Mouse (Mus musculus): ENCODE measurements around the gene Foxp3. TPM values are rescaled to one million over a fixed set of nuclear protein-coding genes. Genes with fewer than 3 reads are reported as not detected.

The Foxp3 gene
- polyA plus RNA-seq (2015; fragmentation: Nextera tagmentation; extraction: Ambion mirVana), result not detected in 2 replicates

DNA sequence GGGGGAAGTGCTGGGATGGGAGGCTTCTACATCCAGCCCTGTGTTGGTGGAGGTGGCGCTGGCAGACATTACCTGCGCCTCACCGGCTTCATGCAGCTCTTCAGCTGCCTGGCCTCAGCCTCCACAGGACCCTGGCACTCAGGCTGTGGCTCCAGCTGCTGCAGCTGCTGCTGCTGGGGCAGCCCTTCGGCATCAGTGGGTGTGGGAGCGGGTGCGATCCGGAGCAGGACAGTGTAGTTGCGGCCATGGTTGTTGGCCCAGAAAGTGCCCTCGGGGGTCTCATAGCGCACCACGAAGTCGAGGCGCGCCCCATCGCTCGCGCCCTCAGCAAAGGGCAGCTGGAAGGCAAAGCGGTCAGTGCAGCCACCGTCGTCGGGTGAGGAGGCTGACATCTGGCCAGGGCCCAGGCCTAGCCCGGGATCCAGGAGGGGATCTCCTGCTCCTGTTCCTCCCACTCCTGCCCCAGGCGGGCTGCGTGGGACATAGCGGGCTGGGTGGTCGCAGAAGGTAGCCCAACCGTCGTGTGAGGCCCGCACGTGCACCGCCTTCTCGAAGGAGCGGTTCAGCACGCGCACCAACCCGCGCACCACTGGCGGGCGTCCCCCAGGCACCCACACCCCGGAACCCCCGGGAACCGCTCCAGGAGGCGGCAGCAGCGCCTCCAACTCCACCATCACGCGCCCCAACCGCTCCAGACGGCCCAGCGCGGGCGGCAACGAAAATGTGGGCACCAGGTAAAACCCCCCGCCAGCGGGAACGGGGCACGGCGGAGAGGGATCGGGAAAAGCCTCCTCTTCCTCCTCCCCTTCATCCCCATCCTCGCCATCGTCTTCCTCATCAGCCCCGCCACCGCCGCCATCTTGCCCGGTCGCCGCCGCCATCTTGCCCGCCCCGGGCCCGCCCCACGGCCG lies at the start of gene Foxp3:
TSS of gene Foxp3 (plus strand) at position 469 of the 911 bp plus-strand sequence.
- ATAC-seq (peak; percentile 67), DNase-seq (peak; percentile 71)
- 38% methylated on average over 48 of the region's 72 CpGs for WGBS (ENCODE audit: insufficient replicate concordance)
- H3K9ac ChIP-seq (replicated peaks), result peak within 1 kb of the TSS; percentile 75
- peaks cover 16% of the 10 kb centered on the region for H3K4me1 ChIP-seq (ENCODE audit: insufficient read depth)
- peak within 1 kb of the TSS; percentile 64 for H3K4me3 ChIP-seq (ENCODE audit: low read depth, low read length)
- no peaks in the 10 kb centered on the region for H3K9me3 ChIP-seq (ENCODE audit: low read length)
- H3K27me3 ChIP-seq (ENCODE audit: insufficient read depth, low read length), result no peaks in the 10 kb centered on the region
- H3K36me3 ChIP-seq (replicated peaks; ENCODE audit: insufficient read depth, low read length), result no peaks in the 10 kb centered on the region
- peak within 1 kb of the TSS; percentile 85 for H3K4me2 ChIP-seq (ENCODE audit: low read depth, low read length)
- peak within 1 kb of the TSS; percentile 85 for H3K27ac ChIP-seq (ENCODE audit: low read depth)
- TF ChIP-seq EP300 (IDR thresholded peaks at IDR 0.05; ENCODE audit: low read depth) (no peak), CTCF (IDR thresholded peaks at IDR 0.05; ENCODE audit: low read depth) (no peak)

DNA sequence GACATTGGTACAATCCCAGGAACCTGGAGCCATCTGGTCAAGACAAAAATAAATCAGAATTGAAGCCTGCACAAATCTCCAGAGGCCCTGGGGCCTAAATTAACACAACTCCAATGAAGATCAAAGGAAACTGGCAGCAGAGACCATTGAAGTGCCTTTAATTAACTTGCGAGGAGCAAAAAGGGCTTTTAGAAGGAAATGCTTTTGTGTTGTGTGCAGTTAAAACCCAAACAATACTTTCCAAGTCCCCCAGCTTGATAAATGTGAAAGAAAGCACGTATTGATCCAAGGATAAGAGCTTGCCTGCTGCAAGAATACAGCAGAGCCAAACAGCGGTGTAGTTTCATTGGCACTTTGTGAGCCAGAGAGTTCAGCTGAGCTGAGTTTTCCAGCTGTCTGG lies 48.5 kb upstream of the Foxp3 start:
- TF ChIP-seq EP300 (IDR thresholded peaks at IDR 0.05; ENCODE audit: low read depth), result no peak
- TF ChIP-seq CTCF (IDR thresholded peaks at IDR 0.05; ENCODE audit: low read depth), result no peak

DNA sequence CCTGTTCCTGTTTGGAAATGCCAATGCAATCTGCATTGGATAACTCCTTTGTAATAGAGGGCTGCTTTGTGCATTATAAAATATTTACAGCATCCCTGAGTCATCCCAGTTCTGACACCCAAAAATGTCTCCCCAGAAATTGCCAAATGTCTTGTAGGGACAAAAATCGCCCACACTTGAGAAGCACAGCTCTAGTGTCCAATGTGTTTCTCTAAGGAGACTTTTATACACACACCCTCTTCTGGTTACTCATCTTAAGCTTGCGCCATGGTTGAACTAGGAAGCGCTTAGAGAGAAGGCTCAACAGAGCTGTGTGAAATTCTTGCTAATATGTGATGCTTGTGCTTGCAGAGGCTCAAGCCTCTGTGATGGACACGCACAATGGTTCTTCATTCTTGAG lies 20.0 kb upstream of the Foxp3 start:
- H3K4me2 ChIP-seq (ENCODE audit: low read depth, low read length), result no peak overlapping the region

More for the DNA sequence above, 48.5 kb upstream of the Foxp3 start:
- Histone ChIP-seq H3K27me3 (ENCODE audit: insufficient read depth, low read length) (no peaks in the 10 kb centered on the region), H3K4me3 (ENCODE audit: low read depth, low read length) (no peak overlapping the region), H3K9me3 (ENCODE audit: low read length) (no peaks in the 10 kb centered on the region), H3K27ac (ENCODE audit: low read depth) (no peak overlapping the region), H3K4me1 (ENCODE audit: insufficient read depth) (no peaks in the 10 kb centered on the region), H3K4me2 (ENCODE audit: low read depth, low read length) (no peak overlapping the region), H3K9ac (replicated peaks) (no peak overlapping the region), H3K36me3 (replicated peaks; ENCODE audit: insufficient read depth, low read length) (no peaks in the 10 kb centered on the region)
- WGBS (ENCODE audit: insufficient replicate concordance), result 71% methylated on average over 3 of the region's 3 CpGs
- DNase-seq, result no peak
- no peak for ATAC-seq

DNA sequence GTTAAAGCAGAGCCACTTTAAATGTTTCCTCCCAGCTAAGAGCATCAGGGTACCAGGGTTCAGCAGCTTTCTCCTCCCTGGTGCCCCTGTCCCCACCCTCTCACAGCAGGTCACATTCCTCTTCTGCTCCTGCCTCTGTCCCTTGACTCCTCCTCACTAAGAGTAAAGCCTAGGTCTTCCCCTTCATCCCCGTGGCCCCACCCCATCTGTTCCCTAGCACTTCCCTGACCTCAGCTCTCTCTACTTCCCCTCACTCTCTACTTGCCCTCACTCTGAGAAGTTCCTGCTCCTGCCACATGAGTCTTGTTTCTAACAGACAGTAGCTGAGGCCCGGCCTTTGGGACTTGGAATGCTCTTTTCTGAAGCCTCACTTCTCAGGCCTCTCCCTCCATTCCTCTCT lies 10.4 kb upstream of the Foxp3 start:
- WGBS (ENCODE audit: insufficient replicate concordance), result 47% methylated on average over 2 of the region's 2 CpGs
- ATAC-seq (no peak), DNase-seq (no peak)
- Histone ChIP-seq H3K27me3 (ENCODE audit: insufficient read depth, low read length) (no peaks in the 10 kb centered on the region), H3K4me1 (ENCODE audit: insufficient read depth) (no peaks in the 10 kb centered on the region), H3K36me3 (replicated peaks; ENCODE audit: insufficient read depth, low read length) (no peaks in the 10 kb centered on the region), H3K4me2 (ENCODE audit: low read depth, low read length) (no peak overlapping the region), H3K9ac (replicated peaks) (no peak overlapping the region), H3K9me3 (ENCODE audit: low read length) (no peaks in the 10 kb centered on the region), H3K4me3 (ENCODE audit: low read depth, low read length) (no peak overlapping the region), H3K27ac (ENCODE audit: low read depth) (no peak overlapping the region)
- TF ChIP-seq EP300 (IDR thresholded peaks at IDR 0.05; ENCODE audit: low read depth) (no peak), CTCF (IDR thresholded peaks at IDR 0.05; ENCODE audit: low read depth) (no peak)

More for the DNA sequence above, 20.0 kb upstream of the Foxp3 start:
- Histone ChIP-seq H3K36me3 (replicated peaks; ENCODE audit: insufficient read depth, low read length) (no peaks in the 10 kb centered on the region), H3K4me3 (ENCODE audit: low read depth, low read length) (no peak overlapping the region), H3K4me1 (ENCODE audit: insufficient read depth) (no peaks in the 10 kb centered on the region), H3K27me3 (ENCODE audit: insufficient read depth, low read length) (no peaks in the 10 kb centered on the region), H3K9ac (replicated peaks) (no peak overlapping the region), H3K9me3 (ENCODE audit: low read length) (no peaks in the 10 kb centered on the region), H3K27ac (ENCODE audit: low read depth) (no peak overlapping the region)
- TF ChIP-seq EP300 (IDR thresholded peaks at IDR 0.05; ENCODE audit: low read depth), result no peak
- ATAC-seq, result no peak
- no peak for DNase-seq
- WGBS (ENCODE audit: insufficient replicate concordance), result 80% methylated on average over 4 of the region's 4 CpGs

DNA sequence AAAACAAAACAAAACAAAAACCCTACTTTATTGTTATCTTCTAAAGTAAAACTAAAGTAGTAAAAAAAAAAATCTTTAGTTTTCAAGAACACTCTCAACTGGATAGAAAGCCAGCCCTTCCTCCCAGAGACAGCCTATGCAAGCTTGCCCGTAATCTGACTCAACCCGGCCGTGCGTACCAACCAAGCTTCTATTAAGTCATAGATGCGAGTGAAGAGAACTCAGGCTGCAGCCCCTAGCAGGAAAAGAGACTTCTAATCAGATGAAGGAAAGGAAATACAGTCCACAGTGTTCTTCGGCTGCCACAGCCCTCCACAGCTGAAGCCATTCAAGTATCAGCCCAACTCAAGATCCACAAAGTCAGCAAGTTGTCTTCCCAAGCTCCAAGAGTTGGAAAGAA lies 7.1 kb upstream of the Foxp3 start:
- Histone ChIP-seq H3K27me3 (ENCODE audit: insufficient read depth, low read length) (no peaks in the 10 kb centered on the region), H3K27ac (ENCODE audit: low read depth) (no peak overlapping the region), H3K4me1 (ENCODE audit: insufficient read depth) (no peaks in the 10 kb centered on the region), H3K9ac (replicated peaks) (no peak overlapping the region), H3K9me3 (ENCODE audit: low read length) (no peaks in the 10 kb centered on the region), H3K4me2 (ENCODE audit: low read depth, low read length) (no peak overlapping the region), H3K4me3 (ENCODE audit: low read depth, low read length) (no peak overlapping the region), H3K36me3 (replicated peaks; ENCODE audit: insufficient read depth, low read length) (no peaks in the 10 kb centered on the region)
- TF ChIP-seq CTCF (IDR thresholded peaks at IDR 0.05; ENCODE audit: low read depth) (no peak), EP300 (IDR thresholded peaks at IDR 0.05; ENCODE audit: low read depth) (no peak)
- ATAC-seq (no peak), DNase-seq (no peak)
- WGBS (ENCODE audit: insufficient replicate concordance), result 40% methylated on average over 6 of the region's 6 CpGs

DNA sequence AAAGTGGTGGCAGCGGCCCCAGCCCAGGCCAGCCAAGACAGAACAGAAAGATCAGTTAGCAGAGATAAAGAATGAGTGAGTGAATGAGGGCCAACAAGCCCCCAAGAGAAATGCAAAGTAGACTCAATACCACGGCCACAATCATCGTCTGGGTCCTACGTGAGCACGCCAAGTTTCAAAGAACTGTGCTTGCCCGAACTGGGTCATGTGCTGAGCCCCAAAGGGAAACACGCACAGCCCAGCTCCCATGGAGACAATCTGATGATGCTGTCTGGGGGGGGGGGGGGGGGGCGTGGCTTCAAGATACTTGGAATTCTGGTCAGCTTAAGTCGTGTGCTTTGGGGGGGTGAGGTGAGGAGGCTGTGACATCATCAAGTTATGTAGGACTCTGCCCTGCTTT lies 6.0 kb upstream of the Foxp3 start:
- Histone ChIP-seq H3K9ac (replicated peaks) (no peak overlapping the region), H3K4me2 (ENCODE audit: low read depth, low read length) (no peak overlapping the region), H3K4me3 (ENCODE audit: low read depth, low read length) (no peak overlapping the region), H3K27ac (ENCODE audit: low read depth) (no peak overlapping the region), H3K27me3 (ENCODE audit: insufficient read depth, low read length) (no peaks in the 10 kb centered on the region), H3K4me1 (ENCODE audit: insufficient read depth) (peaks cover 4% of the 10 kb centered on the region; the same call in 1 of the 2 replicates), H3K9me3 (ENCODE audit: low read length) (no peaks in the 10 kb centered on the region), H3K36me3 (replicated peaks; ENCODE audit: insufficient read depth, low read length) (no peaks in the 10 kb centered on the region)
- no peak for ATAC-seq
- WGBS (ENCODE audit: insufficient replicate concordance), result 68% methylated on average over 8 of the region's 9 CpGs
- no peak for TF ChIP-seq CTCF (IDR thresholded peaks at IDR 0.05; ENCODE audit: low read depth)
- no peak for TF ChIP-seq EP300 (IDR thresholded peaks at IDR 0.05; ENCODE audit: low read depth)
- no peak for DNase-seq

Data from liver, postnatal 0 days (tissue).